Mouse (Mus musculus) hindbrain, embryonic 12.5 days (tissue): Measurements from ENCODE around the gene Esam. TPM values are rescaled to one million over a fixed set of nuclear protein-coding genes. Genes with fewer than 3 reads are reported as not detected.

ENCODE experiments used
- ATAC-seq: fragments of 200-750 bp; cut with Nextera tagmentation; 2 replicates; pipeline ENCODE4 v1.8.0; 2017; ENCODE audit warnings: moderate TSS enrichment; ENCODE audit not compliant: low FRiP score
- H3K27ac ChIP-seq: fragments of 300-500 bp; sonication (generic); 2 replicates; pipeline ENCODE4 v1.5.1; 2016; ENCODE audit warnings: mild to moderate bottlenecking
- H3K27me3 ChIP-seq: fragments of 300-500 bp; sonication (generic); 2 replicates; pipeline ENCODE4 v1.6.1; 2016; ENCODE audit warnings: mild to moderate bottlenecking
- H3K36me3 ChIP-seq: fragments of 300-500 bp; sonication (generic); 2 replicates; pipeline ENCODE4 v1.6.1; 2016; ENCODE audit warnings: mild to moderate bottlenecking
- H3K4me1 ChIP-seq: fragments of 300-500 bp; sonication (generic); 2 replicates; pipeline ENCODE4 v1.6.1; 2016
- H3K4me2 ChIP-seq: fragments of 300-500 bp; sonication (generic); replicated peaks from 2 replicates; pipeline ENCODE4 v1.6.1; 2016; ENCODE audit warnings: mild to moderate bottlenecking
- H3K4me3 ChIP-seq: fragments of 300-500 bp; sonication (generic); 2 replicates; pipeline ENCODE4 v1.5.1; 2016; ENCODE audit warnings: mild to moderate bottlenecking
- H3K9ac ChIP-seq: fragments of 300-500 bp; sonication (generic); 2 replicates; pipeline ENCODE4 v1.6.1; 2016; ENCODE audit warnings: mild to moderate bottlenecking, moderate library complexity
- H3K9me3 ChIP-seq: fragments of 300-500 bp; sonication (generic); replicated peaks from 2 replicates; pipeline ENCODE4 v1.6.1; 2016; ENCODE audit warnings: mild to moderate bottlenecking
- WGBS: fragments of 180-500 bp; shearing (Covaris S2); methylation state at CpG from one replicate; pipeline ENCODE4 v1.1.7; 2016; 5-methylcytosine and 5-hydroxymethylcytosine counted together
- polyA plus RNA-seq: library from polyadenylated mRNA; unstranded; fragments of >200 nt; fragmentation: Nextera tagmentation; extraction: Ambion mirVana; gene quantifications from 2 replicates; pipeline ENCODE4 v1.2.1, GENCODE M21; 2016

Esam gene
- polyA plus RNA-seq, 1 experiment from 2014 or later: 31.6 TPM

DNA sequence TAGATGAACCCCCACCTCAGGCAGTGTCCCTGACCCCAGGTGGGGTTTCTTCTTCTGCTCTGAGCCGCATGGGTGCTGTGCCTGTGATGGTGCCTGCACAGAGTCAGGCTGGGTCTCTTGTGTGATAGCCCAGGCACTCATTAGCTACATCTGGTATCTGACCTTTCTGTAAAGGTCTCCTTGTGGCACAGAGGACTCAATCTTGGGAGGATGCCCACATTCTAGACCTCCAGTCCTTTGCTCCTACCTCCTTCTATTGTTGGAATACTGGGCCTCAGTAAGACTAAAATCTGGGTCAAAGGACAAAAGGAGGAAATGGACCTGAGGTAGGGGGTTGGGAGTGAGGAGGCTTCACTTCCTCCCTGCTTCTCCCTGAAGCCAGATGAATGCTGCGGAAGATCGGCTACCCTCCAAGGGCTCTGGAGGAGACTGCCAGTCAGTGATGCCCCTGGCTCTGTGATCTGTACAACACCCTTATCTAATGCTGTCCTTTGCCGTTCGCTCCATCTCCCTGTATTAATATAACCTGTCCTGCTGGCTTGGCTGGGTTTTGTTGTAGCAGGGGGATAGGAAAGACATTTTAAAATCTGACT, 9.9 kb downstream of the Esam start:
- H3K27me3 ChIP-seq: peaks cover 29% of the 10 kb centered on the region
- WGBS: 68% methylated on average over 5 of the region's 5 CpGs

GRCm38 (mm10) chr9:37539170-37540025, 11.5 kb downstream of the Esam start, which contains the start of gene Vsig2:
TSS of gene Vsig2 (plus strand) at chr9:37539255.
- Histone ChIP-seq H3K4me3 (no peak within 1 kb of the TSS), H3K27me3 (peaks cover 38% of the 10 kb centered on the region), H3K36me3 (no peaks in the 10 kb centered on the region), H3K27ac (no peak within 1 kb of the TSS), H3K9me3 (no peaks in the 10 kb centered on the region), H3K4me2 (no peak within 1 kb of the TSS), H3K4me1 (peaks cover 5% of the 10 kb centered on the region; the same call in 1 of the 2 replicates), H3K9ac (no peak within 1 kb of the TSS)
- ATAC-seq: 0 out of 2 replicates have a peak, but pooled peaks have one; percentile 17
- 44% methylated on average over 23 of the region's 23 CpGs for WGBS

More for the DNA sequence above, 9.9 kb downstream of the Esam start:
- H3K9ac ChIP-seq: no peak overlapping the region
- no peaks in the 10 kb centered on the region for H3K36me3 ChIP-seq
- H3K4me2 ChIP-seq: no peak overlapping the region
- ATAC-seq: no peak
- no peak overlapping the region for H3K27ac ChIP-seq
- no peaks in the 10 kb centered on the region for H3K9me3 ChIP-seq
- H3K4me1 ChIP-seq: no peaks in the 10 kb centered on the region
- no peak overlapping the region for H3K4me3 ChIP-seq

DNA sequence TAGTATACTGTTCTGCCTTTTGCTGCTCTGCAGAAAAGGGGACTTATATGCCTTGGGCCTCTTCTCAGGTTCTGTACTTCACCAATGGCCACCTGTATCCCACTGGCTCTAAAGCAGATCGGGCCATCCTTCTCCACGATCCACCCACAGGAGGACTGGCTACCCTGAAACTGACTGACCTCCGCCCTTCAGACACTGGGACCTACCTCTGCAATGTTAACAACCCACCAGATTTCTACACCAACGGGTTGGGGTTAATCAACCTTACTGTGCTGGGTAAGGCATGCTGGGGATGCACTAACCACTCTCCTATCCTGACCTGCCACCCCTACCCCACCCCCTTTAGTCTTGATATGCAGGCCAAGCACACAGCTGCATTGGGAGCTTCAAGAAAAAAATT, 12.3 kb downstream of the Esam start:
- Histone ChIP-seq H3K9ac (no peak overlapping the region), H3K27me3 (peaks cover 44% of the 10 kb centered on the region), H3K4me1 (peaks cover 12% of the 10 kb centered on the region), H3K4me2 (no peak overlapping the region), H3K4me3 (no peak overlapping the region), H3K36me3 (no peaks in the 10 kb centered on the region), H3K27ac (no peak overlapping the region), H3K9me3 (no peaks in the 10 kb centered on the region)
- 91% methylated on average over 4 of the region's 4 CpGs for WGBS
- no peak for ATAC-seq

GRCm38 (mm10) chr9:37540701-37541575, 13.1 kb downstream of the Esam start:
- H3K9ac ChIP-seq: no peak overlapping the region
- H3K36me3 ChIP-seq: no peaks in the 10 kb centered on the region
- H3K27ac ChIP-seq: no peak overlapping the region
- H3K4me2 ChIP-seq: no peak overlapping the region
- H3K9me3 ChIP-seq: no peaks in the 10 kb centered on the region
- peaks cover 51% of the 10 kb centered on the region for H3K27me3 ChIP-seq
- ATAC-seq: no peak
- WGBS: 81% methylated on average over 6 of the region's 6 CpGs
- peaks cover 18% of the 10 kb centered on the region for H3K4me1 ChIP-seq
- no peak overlapping the region for H3K4me3 ChIP-seq

GRCm38 (mm10) chr9:37541851-37542642, 14.2 kb downstream of the Esam start:
- ATAC-seq: no peak
- Histone ChIP-seq H3K27ac (no peak overlapping the region), H3K4me1 (peaks cover 18% of the 10 kb centered on the region), H3K4me2 (no peak overlapping the region), H3K27me3 (peaks cover 59% of the 10 kb centered on the region), H3K36me3 (no peaks in the 10 kb centered on the region), H3K9me3 (no peaks in the 10 kb centered on the region), H3K4me3 (no peak overlapping the region), H3K9ac (no peak overlapping the region)
- WGBS: 79% methylated on average over 7 of the region's 7 CpGs

- H3K4me3 ChIP-seq: peak overlapping the region; percentile 27; the same call in 1 of the 2 replicates
- WGBS: 30% methylated on average over 12 of the region's 12 CpGs
These were observed 16.1 kb downstream of the Esam start for GRCm38 (mm10) chr9:37543869-37544440.

DNA sequence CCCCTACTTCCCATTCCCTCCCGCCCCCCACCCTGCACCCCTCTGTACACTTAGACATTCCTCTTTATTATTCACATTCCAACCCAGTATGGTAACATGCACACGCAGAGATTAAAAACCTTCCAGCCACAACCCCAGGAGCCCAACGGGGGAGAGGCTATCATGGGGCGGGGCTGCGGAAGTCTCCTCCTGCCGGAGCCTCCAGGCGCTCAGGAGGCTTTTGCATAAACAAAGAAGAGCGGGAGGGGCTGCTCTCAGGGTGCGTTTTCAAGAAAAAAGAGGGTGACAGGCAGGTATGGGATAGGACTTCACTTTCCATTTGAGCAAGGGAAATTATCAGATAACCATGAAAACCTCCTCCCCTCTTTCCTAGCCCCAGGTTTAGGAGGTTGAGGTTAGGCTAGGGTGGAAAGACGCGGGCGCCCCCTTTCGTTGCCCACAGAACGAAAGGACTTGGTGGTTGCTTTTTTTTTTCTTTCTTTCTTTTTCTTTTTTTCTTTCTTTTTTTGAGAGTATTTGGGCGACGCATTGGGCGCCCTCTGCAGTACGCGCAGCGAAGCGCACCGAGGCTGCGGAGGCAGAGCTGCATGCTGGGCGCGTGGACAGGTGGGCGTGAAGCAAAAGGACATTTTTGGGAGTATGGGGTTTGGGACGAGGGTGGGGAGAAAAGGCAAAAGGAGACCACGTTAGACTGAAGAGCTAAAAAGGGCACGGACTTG, 16.7 kb downstream of the Esam start:
- H3K9ac ChIP-seq: peak overlapping the region; percentile 35
- ATAC-seq: peak; percentile 51
- under 1% methylated on average over 29 of the region's 29 CpGs for WGBS
- H3K27me3 ChIP-seq: peaks cover 72% of the 10 kb centered on the region
- H3K4me3 ChIP-seq: peak overlapping the region; percentile 27
- H3K36me3 ChIP-seq: no peaks in the 10 kb centered on the region
- no peaks in the 10 kb centered on the region for H3K9me3 ChIP-seq
- H3K4me1 ChIP-seq: peaks cover 18% of the 10 kb centered on the region
- peak overlapping the region; percentile 53 for H3K4me2 ChIP-seq
- H3K27ac ChIP-seq: no peak overlapping the region

More at GRCm38 (mm10) chr9:37543869-37544440, 16.1 kb downstream of the Esam start:
- Histone ChIP-seq H3K9me3 (no peaks in the 10 kb centered on the region), H3K27me3 (peaks cover 69% of the 10 kb centered on the region), H3K9ac (0 out of 2 replicates have a peak overlapping the region, but pooled peaks have one; percentile 13), H3K4me1 (peaks cover 18% of the 10 kb centered on the region), H3K4me2 (peak overlapping the region; percentile 53), H3K36me3 (no peaks in the 10 kb centered on the region), H3K27ac (no peak overlapping the region)
- ATAC-seq: 0 out of 2 replicates have a peak, but pooled peaks have one; percentile 14

DNA sequence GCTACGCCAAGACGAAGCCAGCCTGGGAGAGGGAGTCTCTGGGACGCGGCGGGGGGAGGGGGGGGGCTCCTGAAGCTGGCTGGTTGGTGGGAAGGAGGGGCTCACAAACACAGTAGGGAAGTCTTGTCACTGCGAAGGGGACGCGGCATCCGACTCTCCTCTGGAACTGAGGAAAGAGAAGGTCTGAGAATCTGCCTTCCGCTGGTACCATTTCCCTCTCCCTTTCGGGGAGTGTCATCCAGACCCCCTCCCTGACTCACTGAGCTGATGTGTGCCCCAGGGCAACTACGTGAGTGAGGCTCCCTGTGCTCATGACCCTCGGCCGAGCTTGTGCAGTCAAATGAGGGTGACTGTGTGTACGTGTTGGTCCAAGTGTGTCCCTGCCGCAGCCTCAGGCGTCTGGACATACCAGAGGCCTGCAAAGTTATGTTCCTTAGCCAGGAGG, 17.3 kb downstream of the Esam start:
- Histone ChIP-seq H3K9ac (peak overlapping the region; percentile 35), H3K36me3 (no peaks in the 10 kb centered on the region), H3K4me2 (peak overlapping the region; percentile 53), H3K27ac (no peak overlapping the region), H3K27me3 (peaks cover 77% of the 10 kb centered on the region), H3K4me1 (peaks cover 18% of the 10 kb centered on the region), H3K9me3 (no peaks in the 10 kb centered on the region), H3K4me3 (peak overlapping the region; percentile 27)
- peak; percentile 49 for ATAC-seq
- 5% methylated on average over 17 of the region's 17 CpGs for WGBS

DNA sequence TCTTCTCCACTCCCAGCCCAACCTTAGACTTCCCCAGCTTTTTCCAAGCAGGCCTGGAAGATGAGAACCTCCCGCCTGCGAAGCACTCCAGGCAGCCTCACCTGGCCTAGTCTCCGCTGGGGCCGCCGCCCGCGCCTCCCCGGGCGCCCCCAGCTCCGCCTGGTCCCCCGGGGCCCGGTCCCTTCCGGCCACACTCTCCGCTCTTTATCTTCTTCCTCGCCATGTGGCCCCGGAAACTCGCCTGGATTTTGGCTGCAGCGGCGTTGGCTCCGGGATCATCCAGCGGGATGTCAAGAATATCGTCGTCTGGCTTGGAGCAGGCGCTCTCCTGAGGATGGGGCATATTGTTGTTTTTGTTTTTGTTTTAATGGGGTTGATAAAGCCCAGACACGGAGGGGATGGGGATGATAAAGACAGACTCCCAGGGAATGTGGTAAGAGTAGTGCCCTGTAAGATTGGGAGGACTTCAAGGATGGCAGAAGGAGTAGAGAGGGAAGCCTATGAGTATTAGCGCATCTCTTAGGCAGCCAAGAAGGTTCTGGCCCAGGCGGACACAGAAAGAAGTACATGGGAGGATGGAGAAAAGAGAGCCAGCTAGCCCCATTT, 18.1 kb downstream of the Esam start:
- Histone ChIP-seq H3K4me1 (peaks cover 18% of the 10 kb centered on the region), H3K36me3 (no peaks in the 10 kb centered on the region), H3K27ac (no peak overlapping the region), H3K4me2 (peak overlapping the region; percentile 27), H3K9me3 (no peaks in the 10 kb centered on the region), H3K9ac (no peak overlapping the region), H3K27me3 (peaks cover 85% of the 10 kb centered on the region), H3K4me3 (peak overlapping the region; percentile 12; the same call in 1 of the 2 replicates)
- ATAC-seq: no peak
- 8% methylated on average over 27 of the region's 27 CpGs for WGBS

DNA sequence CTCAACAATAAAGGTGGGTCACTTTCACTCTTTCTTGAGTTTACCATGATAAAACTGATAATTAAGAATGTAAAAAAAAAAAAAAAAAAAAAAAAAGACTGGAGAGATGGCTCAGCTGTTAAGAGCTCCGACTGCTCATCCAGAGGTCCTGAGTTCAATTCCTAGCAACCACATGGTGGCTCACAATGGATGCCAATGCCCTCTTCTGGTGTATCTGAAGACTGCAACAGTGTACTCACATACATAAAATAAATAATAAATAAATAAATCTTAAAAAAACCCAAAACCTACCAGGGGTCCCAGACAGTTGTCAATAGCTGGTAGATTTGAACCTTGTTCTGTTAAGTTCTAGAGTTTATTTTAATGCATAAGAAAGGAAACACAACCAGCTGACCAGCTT, 19.0 kb downstream of the Esam start:
- Histone ChIP-seq H3K4me1 (peaks cover 22% of the 10 kb centered on the region), H3K27me3 (peaks cover 94% of the 10 kb centered on the region), H3K36me3 (no peaks in the 10 kb centered on the region), H3K27ac (no peak overlapping the region), H3K4me3 (no peak overlapping the region), H3K9me3 (no peaks in the 10 kb centered on the region), H3K9ac (no peak overlapping the region), H3K4me2 (no peak overlapping the region)
- no peak for ATAC-seq
- 85% methylated on average over 1 of the region's 1 CpGs for WGBS
